Mouse (Mus musculus) liver, postnatal 0 days (tissue): Measurements from ENCODE around the gene Selenoo.

Experiments used
- CTCF ChIP-seq: sonication (generic); IDR thresholded peaks from 2 replicates; pipeline ENCODE4 v1.5.1; 2016; ENCODE audit warnings: antibody characterized with exemption, low read depth
- EP300 ChIP-seq: IDR thresholded peaks from 2 replicates; pipeline ENCODE4 v1.6.1; 2016; ENCODE audit warnings: antibody characterized with exemption, low read depth, mild to moderate bottlenecking

DNA sequence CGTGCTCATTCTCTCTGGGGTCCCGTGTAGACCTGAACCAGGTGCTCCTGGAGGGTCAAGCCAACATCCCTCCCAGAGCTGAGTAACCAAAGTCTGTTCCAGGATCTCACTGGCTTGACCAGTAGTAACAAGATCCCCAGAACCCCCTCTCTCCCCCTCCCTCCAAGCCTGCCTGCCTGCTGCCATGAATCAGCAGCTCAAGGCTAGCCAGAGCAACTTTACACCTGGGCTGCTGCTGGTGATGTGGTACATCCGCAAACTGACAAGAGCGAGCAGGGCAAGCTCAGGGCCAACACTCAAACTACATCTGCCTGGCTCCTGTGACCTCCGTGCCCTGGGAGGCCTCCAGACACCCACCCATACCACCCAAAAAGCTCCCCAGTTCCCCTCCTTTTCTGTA lies 52.6 kb downstream of the Selenoo start:
- no peak for TF ChIP-seq EP300
- no peak for TF ChIP-seq CTCF
